Mouse (Mus musculus) layer of hippocampus, adult 9-11 months (tissue): ENCODE results near the gene Fat3.

ENCODE experiments used
- DNase-seq: peaks from one replicate; pipeline ENCODE4 v3.0.0; 2022

The Fat3 gene

GRCm38 (mm10) chr9:15930928-15931443, 570.1 kb downstream of the Fat3 start:
- DNase-seq = peak; percentile 37

- DNase-seq = no peak
Measured at GRCm38 (mm10) chr9:15928331-15928730, 572.8 kb downstream of the Fat3 start.

- no peak for DNase-seq
Measured at GRCm38 (mm10) chr9:15927378-15928083, 573.6 kb downstream of the Fat3 start.

- no peak for DNase-seq
Measured at GRCm38 (mm10) chr9:15925237-15925636, 575.8 kb downstream of the Fat3 start.

GRCm38 (mm10) chr9:15920271-15920670, 580.8 kb downstream of the Fat3 start:
- DNase-seq = no peak

- DNase-seq = no peak
Measured at GRCm38 (mm10) chr9:15919373-15920005, 581.6 kb downstream of the Fat3 start.

GRCm38 (mm10) chr9:15916600-15916999, 584.5 kb downstream of the Fat3 start:
- no peak for DNase-seq

- DNase-seq = no peak
Measured at GRCm38 (mm10) chr9:15912735-15913134, 588.4 kb downstream of the Fat3 start.

- DNase-seq = no peak
Measured at GRCm38 (mm10) chr9:15909397-15910113, 591.5 kb downstream of the Fat3 start.

- no peak for DNase-seq
Measured at GRCm38 (mm10) chr9:15903948-15904750, 596.9 kb downstream of the Fat3 start.

GRCm38 (mm10) chr9:15898112-15898511, 603.0 kb downstream of the Fat3 start:
- no peak for DNase-seq

GRCm38 (mm10) chr9:15886756-15887155, 614.3 kb downstream of the Fat3 start:
- DNase-seq = peak; percentile 21

- DNase-seq = no peak
Measured at GRCm38 (mm10) chr9:15880754-15881153, 620.3 kb downstream of the Fat3 start.

- DNase-seq = peak; percentile 7
Measured at GRCm38 (mm10) chr9:15880160-15880603, 620.9 kb downstream of the Fat3 start.

- no peak for DNase-seq
Measured at GRCm38 (mm10) chr9:15874506-15875160, 626.5 kb downstream of the Fat3 start, which contains the start of gene Mtnr1b. Mtnr1b (minus strand) TSS chr9:15874556.

- no peak for DNase-seq
Measured at GRCm38 (mm10) chr9:15870013-15870412, 631.1 kb downstream of the Fat3 start.

GRCm38 (mm10) chr9:15869456-15869855, 631.6 kb downstream of the Fat3 start:
- DNase-seq = no peak

GRCm38 (mm10) chr9:15866280-15867072, 634.6 kb downstream of the Fat3 start:
- DNase-seq = no peak

GRCm38 (mm10) chr9:15861402-15861801, 639.7 kb downstream of the Fat3 start:
- no peak for DNase-seq
